Mouse (Mus musculus) small intestine, adult 2 months (tissue): ENCODE measurements at regions not wholly inside any gene's neighbourhood (a gene's known extent, or its start where the extent isn't known, plus 50 kb on each side); places are given as distances from the start of the nearest gene placed in this dataset.

Source experiments
- H3K27ac ChIP-seq: fragments of 200-500 bp; 2 replicates; pipeline ENCODE4 v1.5.1; 2012; ENCODE audit warnings: low read depth, low read length, control low read depth, inconsistent platforms; ENCODE audit not compliant: insufficient read depth
- H3K27me3 ChIP-seq: fragments of 200-500 bp; 2 replicates; pipeline ENCODE4 v1.6.1; 2012; ENCODE audit warnings: mild to moderate bottlenecking, moderate library complexity, low read length, inconsistent platforms; ENCODE audit not compliant: control insufficient read depth, insufficient read depth
- H3K36me3 ChIP-seq: fragments of 200-500 bp; 2 replicates; pipeline ENCODE4 v1.6.1; 2012; ENCODE audit warnings: mild to moderate bottlenecking, low read length, control low read depth, inconsistent platforms; ENCODE audit not compliant: control insufficient read depth, insufficient read depth
- H3K4me1 ChIP-seq: fragments of 200-500 bp; 2 replicates; pipeline ENCODE4 v1.6.1; 2012; ENCODE audit warnings: low read length, inconsistent platforms, mixed read lengths; ENCODE audit not compliant: control insufficient read depth, insufficient read depth, insufficient read length
- H3K4me3 ChIP-seq: fragments of 200-500 bp; 2 replicates; pipeline ENCODE4 v1.5.1; 2012; ENCODE audit warnings: low read depth, mild to moderate bottlenecking, control low read depth, inconsistent platforms, low read length, moderate library complexity
- CTCF ChIP-seq: fragments of 200-500 bp; IDR thresholded peaks from 2 replicates; pipeline ENCODE4 v1.5.1; 2012; ENCODE audit warnings: low read depth, mild to moderate bottlenecking, control low read depth, inconsistent platforms, low read length, moderate library complexity, mixed read lengths; ENCODE audit not compliant: insufficient replicate concordance, insufficient read length; ENCODE audit errors: extremely low read depth
- POLR2A ChIP-seq: fragments of 200-500 bp; IDR thresholded peaks from 2 replicates; pipeline ENCODE4 v1.6.1; 2012; ENCODE audit warnings: low read depth, mild to moderate bottlenecking, control low read depth, inconsistent platforms, low read length, moderate library complexity
- WGBS: fragments of 180-500 bp; shearing (Covaris S2); methylation state at CpG from one replicate; pipeline ENCODE4 v1.1.7; 2018; 5-methylcytosine and 5-hydroxymethylcytosine counted together

GRCm38 (mm10) chr7:71560296-71560936 is 209.1 kb upstream of the Gm10295 start:
- no peak overlapping the region for H3K27ac ChIP-seq
- H3K4me1 ChIP-seq = no peaks in the 10 kb centered on the region
- no peak overlapping the region for H3K4me3 ChIP-seq
- H3K27me3 ChIP-seq = no peaks in the 10 kb centered on the region
- TF ChIP-seq POLR2A (no peak), CTCF (no peak)
- H3K36me3 ChIP-seq = no peaks in the 10 kb centered on the region
- 65% methylated on average over 2 of the region's 2 CpGs for WGBS

- no peaks in the 10 kb centered on the region for H3K36me3 ChIP-seq
- 88% methylated on average over 5 of the region's 5 CpGs for WGBS
- H3K4me1 ChIP-seq = no peaks in the 10 kb centered on the region
- H3K4me3 ChIP-seq = no peak overlapping the region
- no peak overlapping the region for H3K27ac ChIP-seq
- TF ChIP-seq POLR2A (no peak), CTCF (no peak)
- no peaks in the 10 kb centered on the region for H3K27me3 ChIP-seq
Measured at GRCm38 (mm10) chr7:71556473-71556872, 205.2 kb upstream of the Gm10295 start.

GRCm38 (mm10) chr7:71555476-71555875 is 204.2 kb upstream of the Gm10295 start:
- Histone ChIP-seq H3K36me3 (no peaks in the 10 kb centered on the region), H3K4me1 (no peaks in the 10 kb centered on the region), H3K27ac (no peak overlapping the region), H3K27me3 (no peaks in the 10 kb centered on the region), H3K4me3 (no peak overlapping the region)
- WGBS = 75% methylated on average over 3 of the region's 3 CpGs
- TF ChIP-seq POLR2A (no peak), CTCF (no peak)

- Histone ChIP-seq H3K27me3 (no peaks in the 10 kb centered on the region), H3K4me3 (no peak overlapping the region), H3K4me1 (no peaks in the 10 kb centered on the region), H3K36me3 (no peaks in the 10 kb centered on the region), H3K27ac (no peak overlapping the region)
- TF ChIP-seq CTCF = no peak
- TF ChIP-seq POLR2A = no peak
- 80% methylated on average over 6 of the region's 6 CpGs for WGBS
Measured at GRCm38 (mm10) chr7:71546606-71547213, 195.4 kb upstream of the Gm10295 start.

- Histone ChIP-seq H3K36me3 (no peaks in the 10 kb centered on the region), H3K4me1 (no peaks in the 10 kb centered on the region), H3K27me3 (no peaks in the 10 kb centered on the region), H3K27ac (no peak overlapping the region), H3K4me3 (no peak overlapping the region)
- WGBS = 59% methylated on average over 2 of the region's 2 CpGs
- no peak for TF ChIP-seq CTCF
- TF ChIP-seq POLR2A = no peak
Measured at GRCm38 (mm10) chr7:71541467-71541866, 190.2 kb upstream of the Gm10295 start.

GRCm38 (mm10) chr7:71533109-71533508 is 181.8 kb upstream of the Gm10295 start:
- Histone ChIP-seq H3K4me1 (no peaks in the 10 kb centered on the region), H3K36me3 (no peaks in the 10 kb centered on the region), H3K27ac (no peak overlapping the region), H3K4me3 (no peak overlapping the region), H3K27me3 (no peaks in the 10 kb centered on the region)
- WGBS = 30% methylated on average over 5 of the region's 5 CpGs
- TF ChIP-seq CTCF (no peak), POLR2A (no peak)

GRCm38 (mm10) chr7:71531496-71531895 is 180.2 kb upstream of the Gm10295 start:
- Histone ChIP-seq H3K36me3 (no peaks in the 10 kb centered on the region), H3K4me3 (no peak overlapping the region), H3K4me1 (no peaks in the 10 kb centered on the region), H3K27me3 (no peaks in the 10 kb centered on the region), H3K27ac (no peak overlapping the region)
- 18% methylated on average over 6 of the region's 6 CpGs for WGBS
- TF ChIP-seq POLR2A (no peak), CTCF (no peak)

- 76% methylated on average over 4 of the region's 4 CpGs for WGBS
Measured at GRCm38 (mm10) chr7:71530922-71531321, 179.6 kb upstream of the Gm10295 start.

More at GRCm38 (mm10) chr7:71530922-71531321, 179.6 kb upstream of the Gm10295 start:
- Histone ChIP-seq H3K4me1 (no peaks in the 10 kb centered on the region), H3K27ac (no peak overlapping the region), H3K4me3 (no peak overlapping the region), H3K27me3 (no peaks in the 10 kb centered on the region), H3K36me3 (no peaks in the 10 kb centered on the region)
- no peak for TF ChIP-seq CTCF
